Mouse (Mus musculus) stomach, postnatal 0 days (tissue): Measurements from ENCODE around the gene Elovl5.

Experiments used
- CTCF ChIP-seq: IDR thresholded peaks from 2 replicates; pipeline ENCODE4 v1.5.1; 2016; ENCODE audit warnings: antibody characterized with exemption, low read depth, mild to moderate bottlenecking, moderate library complexity
- EP300 ChIP-seq: optimal IDR thresholded peaks from 2 replicates; pipeline ENCODE3; 2016; ENCODE audit warnings: antibody characterized with exemption

DNA sequence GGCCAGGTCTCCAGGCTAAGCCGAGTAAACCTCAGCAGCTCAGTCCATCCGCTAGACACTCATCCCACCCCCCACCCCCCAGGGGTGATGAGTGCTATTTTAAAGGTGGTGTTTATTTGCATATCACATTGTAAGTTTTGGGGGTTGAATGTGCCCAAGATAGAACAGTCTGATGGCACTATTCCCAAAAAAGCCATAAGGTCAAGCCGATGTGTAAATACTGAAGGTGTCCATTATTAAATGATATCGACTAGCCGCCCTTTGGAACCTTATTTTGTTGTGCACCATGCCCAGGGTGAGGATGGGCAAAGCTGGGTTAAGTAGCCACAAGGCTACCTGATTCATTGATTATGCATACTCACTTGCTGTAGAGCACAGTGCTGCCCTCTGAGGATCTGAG, 9.7 kb downstream of the Elovl5 start:
- TF ChIP-seq CTCF (no peak), EP300 (no peak)
